Mouse (Mus musculus): ENCODE results near the gene Tmem205. TPM values are rescaled to one million over a fixed set of nuclear protein-coding genes. Genes with fewer than 3 reads are reported as not detected.

Tmem205 gene
- polyA plus RNA-seq, 1 experiment: 21.4 TPM

DNA sequence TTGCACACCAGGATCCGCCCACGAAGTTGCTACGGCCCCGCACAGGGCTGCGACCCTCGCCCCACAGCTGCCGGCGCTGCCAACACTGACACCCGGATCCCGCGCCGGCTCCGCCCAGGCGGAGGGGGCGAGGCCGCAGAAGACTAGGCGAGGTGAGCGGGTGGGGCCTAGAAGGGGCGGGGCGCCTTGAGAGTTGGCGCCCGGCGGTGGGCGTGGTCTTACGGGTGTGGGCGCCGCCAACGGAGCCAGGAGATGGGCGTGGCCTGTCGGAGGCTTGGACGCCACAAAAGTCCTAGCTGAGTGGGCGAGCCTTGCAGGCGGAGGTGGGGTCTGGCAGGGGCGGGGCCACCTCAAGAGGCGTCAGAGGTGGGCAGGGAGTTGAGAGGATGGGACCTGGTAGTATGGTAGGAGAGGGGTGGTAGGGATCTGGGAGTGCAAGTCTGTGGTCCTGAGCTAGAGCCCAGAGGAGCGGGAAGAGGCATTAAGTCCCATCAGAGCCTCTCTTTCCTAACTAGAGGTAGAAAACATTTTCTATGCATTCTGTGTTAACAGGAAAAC lies 9.2 kb downstream of the Tmem205 start, which contains the start of gene Rab3d:
Gene Rab3d, minus strand, starts transcription at position 158 of the 558 bp plus-strand sequence.
- H3K27ac ChIP-seq (ENCODE audit: insufficient read depth, low read length): no peak within 1 kb of the TSS
- no peaks in the 10 kb centered on the region for H3K9me3 ChIP-seq (replicated peaks; ENCODE audit: control insufficient read depth, insufficient read depth, low read length, poor library complexity, severe bottlenecking)
- H3K4me1 ChIP-seq (ENCODE audit: control insufficient read depth, insufficient read depth, low read length): no peaks in the 10 kb centered on the region
- TF ChIP-seq POLR2A (IDR thresholded peaks at IDR 0.05; ENCODE audit: insufficient read depth, low read length): peak; percentile 87
- no peak for TF ChIP-seq EP300 (IDR thresholded peaks at IDR 0.05; ENCODE audit: insufficient read depth, low read depth, low read length)
- no peak for TF ChIP-seq CTCF (IDR thresholded peaks at IDR 0.05; ENCODE audit: low read depth, low read length)
- H3K9ac ChIP-seq (ENCODE audit: low read depth, poor library complexity, severe bottlenecking): peak within 1 kb of the TSS; percentile 14
- H3K4me3 ChIP-seq (ENCODE audit: low read depth, low read length): peak within 1 kb of the TSS; percentile 77
- H3K27me3 ChIP-seq (ENCODE audit: control insufficient read depth, insufficient read depth, low read length, poor library complexity, severe bottlenecking): no peaks in the 10 kb centered on the region
- H3K36me3 ChIP-seq (ENCODE audit: control insufficient read depth, insufficient read depth, low read length, poor library complexity, severe bottlenecking): no peaks in the 10 kb centered on the region

DNA sequence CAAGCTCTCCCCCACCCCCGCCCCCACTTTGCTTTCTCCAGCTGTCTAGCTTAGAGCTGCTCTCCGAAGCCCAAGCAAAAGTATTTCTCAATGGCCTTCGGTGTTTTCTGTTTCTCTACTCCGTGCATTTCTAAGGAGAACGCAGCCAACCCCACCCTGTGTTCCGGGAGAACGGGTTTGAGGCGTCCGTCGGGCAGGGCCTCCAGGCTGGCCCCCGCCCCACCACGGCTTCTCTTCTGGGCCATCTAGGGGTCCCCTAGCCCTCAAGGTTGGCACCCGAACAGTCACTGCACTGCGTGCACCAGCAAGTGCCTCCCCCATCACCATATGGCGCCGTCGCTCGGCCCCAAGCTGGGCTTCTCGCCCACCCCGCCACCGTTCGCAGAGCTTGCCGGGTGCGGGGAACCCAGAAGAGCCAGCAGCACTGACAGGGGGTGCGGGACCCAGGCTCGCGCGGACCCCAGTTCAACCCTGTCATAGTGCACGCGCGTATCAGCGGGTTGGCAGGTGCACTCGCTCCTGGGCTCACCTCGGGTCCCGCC lies 9.8 kb downstream of the Tmem205 start:
- H3K27me3 ChIP-seq (ENCODE audit: control insufficient read depth, insufficient read depth, low read length, poor library complexity, severe bottlenecking): no peaks in the 10 kb centered on the region
- peak overlapping the region; percentile 77 for H3K4me3 ChIP-seq (ENCODE audit: low read depth, low read length)
- no peaks in the 10 kb centered on the region for H3K4me1 ChIP-seq (ENCODE audit: control insufficient read depth, insufficient read depth, low read length)
- H3K36me3 ChIP-seq (ENCODE audit: control insufficient read depth, insufficient read depth, low read length, poor library complexity, severe bottlenecking): no peaks in the 10 kb centered on the region
- peak overlapping the region; percentile 14 for H3K9ac ChIP-seq (ENCODE audit: low read depth, poor library complexity, severe bottlenecking)
- no peak overlapping the region for H3K27ac ChIP-seq (ENCODE audit: insufficient read depth, low read length)
- TF ChIP-seq POLR2A (IDR thresholded peaks at IDR 0.05; ENCODE audit: insufficient read depth, low read length) (no peak), CTCF (IDR thresholded peaks at IDR 0.05; ENCODE audit: low read depth, low read length) (no peak), EP300 (IDR thresholded peaks at IDR 0.05; ENCODE audit: insufficient read depth, low read depth, low read length) (no peak)
- H3K9me3 ChIP-seq (replicated peaks; ENCODE audit: control insufficient read depth, insufficient read depth, low read length, poor library complexity, severe bottlenecking): no peaks in the 10 kb centered on the region

DNA sequence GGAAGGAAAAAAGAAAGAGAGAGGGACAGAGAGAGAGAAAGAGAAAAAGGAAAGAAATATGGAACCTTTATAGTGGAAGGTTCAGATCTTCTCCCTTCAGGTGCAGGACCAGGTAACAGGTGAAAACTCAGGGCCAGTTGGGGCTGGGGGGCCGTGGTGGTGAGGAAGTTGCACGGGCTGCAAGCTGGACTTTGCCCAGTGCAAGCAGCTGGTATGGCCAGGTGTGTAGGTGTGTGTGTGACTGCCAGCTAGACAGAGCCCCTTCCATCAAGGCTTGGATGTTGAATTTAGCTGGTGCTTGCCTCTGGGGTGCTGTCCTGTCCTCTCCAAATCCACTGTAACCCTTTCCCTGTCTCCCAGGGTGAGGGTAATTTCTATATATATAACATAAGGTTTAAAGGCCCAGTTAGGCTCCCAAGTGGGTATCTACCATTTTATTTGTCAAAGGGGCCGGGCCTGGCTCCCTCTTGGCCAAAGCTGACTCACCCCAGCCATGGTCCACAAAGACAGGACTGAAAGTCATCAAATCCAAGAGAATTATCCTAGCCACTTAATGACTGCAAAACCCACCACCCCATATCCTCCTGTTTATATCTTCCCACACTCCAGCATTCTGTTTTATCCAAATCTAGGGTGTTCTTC lies 10.4 kb downstream of the Tmem205 start:
- H3K27me3 ChIP-seq (ENCODE audit: control insufficient read depth, insufficient read depth, low read length, poor library complexity, severe bottlenecking): no peaks in the 10 kb centered on the region
- TF ChIP-seq CTCF (IDR thresholded peaks at IDR 0.05; ENCODE audit: low read depth, low read length): no peak
- TF ChIP-seq POLR2A (IDR thresholded peaks at IDR 0.05; ENCODE audit: insufficient read depth, low read length): no peak
- TF ChIP-seq EP300 (IDR thresholded peaks at IDR 0.05; ENCODE audit: insufficient read depth, low read depth, low read length): no peak
- peak overlapping the region; percentile 14 for H3K9ac ChIP-seq (ENCODE audit: low read depth, poor library complexity, severe bottlenecking)
- H3K4me3 ChIP-seq (ENCODE audit: low read depth, low read length): no peak overlapping the region; the same call in 1 of the 2 replicates
- no peaks in the 10 kb centered on the region for H3K9me3 ChIP-seq (replicated peaks; ENCODE audit: control insufficient read depth, insufficient read depth, low read length, poor library complexity, severe bottlenecking)
- H3K4me1 ChIP-seq (ENCODE audit: control insufficient read depth, insufficient read depth, low read length): no peaks in the 10 kb centered on the region
- H3K36me3 ChIP-seq (ENCODE audit: control insufficient read depth, insufficient read depth, low read length, poor library complexity, severe bottlenecking): no peaks in the 10 kb centered on the region
- H3K27ac ChIP-seq (ENCODE audit: insufficient read depth, low read length): no peak overlapping the region

DNA sequence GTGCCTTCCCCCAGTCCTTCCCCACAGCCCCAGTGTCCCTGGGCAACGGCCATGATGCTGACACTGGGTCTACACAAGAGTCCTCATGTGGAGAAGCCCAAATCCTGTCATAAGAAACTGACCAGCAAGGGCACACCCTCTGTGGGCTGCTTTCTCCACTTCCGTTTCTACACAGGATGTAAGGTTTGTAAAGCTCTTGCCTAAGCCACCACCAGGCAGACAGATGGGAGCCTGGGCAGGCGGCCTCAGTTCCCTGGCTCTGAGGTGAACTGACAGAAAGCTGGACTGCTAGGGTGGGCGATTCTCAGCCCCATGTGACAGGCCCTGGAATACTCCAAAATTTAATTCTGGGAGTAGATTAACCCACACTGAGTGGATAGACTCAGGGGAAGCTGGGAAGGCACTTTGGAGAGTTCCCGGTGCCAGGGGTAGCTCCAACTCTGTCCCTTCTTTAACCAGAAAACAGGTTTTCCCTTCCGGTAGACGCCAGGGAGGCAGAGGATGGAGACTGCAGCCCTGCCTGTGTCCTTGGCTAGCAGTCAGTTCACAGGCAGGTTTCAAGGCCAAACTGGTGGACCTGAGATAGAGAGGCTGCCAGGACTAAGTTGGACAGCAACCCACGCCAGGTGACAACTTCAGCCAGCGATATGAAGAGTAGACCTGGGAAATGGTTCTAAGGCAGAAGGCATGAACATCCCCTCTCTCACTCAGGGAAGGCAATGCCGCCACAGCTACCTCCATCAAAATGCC lies 17.7 kb downstream of the Tmem205 start:
- Histone ChIP-seq H3K4me3 (ENCODE audit: low read depth, low read length) (no peak overlapping the region), H3K9ac (ENCODE audit: low read depth, poor library complexity, severe bottlenecking) (no peak overlapping the region), H3K4me1 (ENCODE audit: control insufficient read depth, insufficient read depth, low read length) (no peaks in the 10 kb centered on the region), H3K9me3 (replicated peaks; ENCODE audit: control insufficient read depth, insufficient read depth, low read length, poor library complexity, severe bottlenecking) (no peaks in the 10 kb centered on the region), H3K27ac (ENCODE audit: insufficient read depth, low read length) (no peak overlapping the region), H3K27me3 (ENCODE audit: control insufficient read depth, insufficient read depth, low read length, poor library complexity, severe bottlenecking) (no peaks in the 10 kb centered on the region), H3K36me3 (ENCODE audit: control insufficient read depth, insufficient read depth, low read length, poor library complexity, severe bottlenecking) (no peaks in the 10 kb centered on the region)
- TF ChIP-seq EP300 (IDR thresholded peaks at IDR 0.05; ENCODE audit: insufficient read depth, low read depth, low read length): no peak
- no peak for TF ChIP-seq POLR2A (IDR thresholded peaks at IDR 0.05; ENCODE audit: insufficient read depth, low read length)
- TF ChIP-seq CTCF (IDR thresholded peaks at IDR 0.05; ENCODE audit: low read depth, low read length): no peak

DNA sequence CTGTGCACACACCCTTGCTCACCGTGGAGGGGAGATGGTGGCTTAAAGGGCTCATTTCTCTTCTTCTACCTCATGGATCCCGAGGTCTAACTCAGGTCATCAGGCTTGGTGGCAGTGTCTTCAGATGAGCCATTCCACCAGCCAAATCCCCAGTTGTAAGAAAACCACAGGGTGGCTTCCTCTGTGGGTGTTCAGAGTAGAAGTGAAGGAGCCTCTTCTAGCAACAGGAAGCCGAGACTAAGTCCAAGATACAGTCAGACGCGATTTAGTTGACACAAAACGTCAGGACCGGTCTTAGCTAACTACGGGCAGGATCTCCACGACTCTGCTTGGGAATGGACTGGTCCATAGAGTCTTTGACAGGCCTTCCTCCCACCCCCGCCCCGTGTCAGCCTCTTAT lies 19.1 kb downstream of the Tmem205 start:
- Histone ChIP-seq H3K36me3 (ENCODE audit: control insufficient read depth, insufficient read depth, low read length, poor library complexity, severe bottlenecking) (no peaks in the 10 kb centered on the region), H3K9me3 (replicated peaks; ENCODE audit: control insufficient read depth, insufficient read depth, low read length, poor library complexity, severe bottlenecking) (no peaks in the 10 kb centered on the region), H3K9ac (ENCODE audit: low read depth, poor library complexity, severe bottlenecking) (no peak overlapping the region), H3K27ac (ENCODE audit: insufficient read depth, low read length) (no peak overlapping the region), H3K4me3 (ENCODE audit: low read depth, low read length) (no peak overlapping the region), H3K27me3 (ENCODE audit: control insufficient read depth, insufficient read depth, low read length, poor library complexity, severe bottlenecking) (no peaks in the 10 kb centered on the region), H3K4me1 (ENCODE audit: control insufficient read depth, insufficient read depth, low read length) (no peaks in the 10 kb centered on the region)
- TF ChIP-seq CTCF (IDR thresholded peaks at IDR 0.05; ENCODE audit: low read depth, low read length): no peak
- TF ChIP-seq EP300 (IDR thresholded peaks at IDR 0.05; ENCODE audit: insufficient read depth, low read depth, low read length): no peak
- no peak for TF ChIP-seq POLR2A (IDR thresholded peaks at IDR 0.05; ENCODE audit: insufficient read depth, low read length)
